Mouse (Mus musculus): Measurements from ENCODE around the gene Rpl7a. TPM values are rescaled to one million over a fixed set of nuclear protein-coding genes. Genes with fewer than 3 reads are reported as not detected.

The Rpl7a gene
- polyA plus RNA-seq, 1 experiment, result 3,080 TPM

DNA sequence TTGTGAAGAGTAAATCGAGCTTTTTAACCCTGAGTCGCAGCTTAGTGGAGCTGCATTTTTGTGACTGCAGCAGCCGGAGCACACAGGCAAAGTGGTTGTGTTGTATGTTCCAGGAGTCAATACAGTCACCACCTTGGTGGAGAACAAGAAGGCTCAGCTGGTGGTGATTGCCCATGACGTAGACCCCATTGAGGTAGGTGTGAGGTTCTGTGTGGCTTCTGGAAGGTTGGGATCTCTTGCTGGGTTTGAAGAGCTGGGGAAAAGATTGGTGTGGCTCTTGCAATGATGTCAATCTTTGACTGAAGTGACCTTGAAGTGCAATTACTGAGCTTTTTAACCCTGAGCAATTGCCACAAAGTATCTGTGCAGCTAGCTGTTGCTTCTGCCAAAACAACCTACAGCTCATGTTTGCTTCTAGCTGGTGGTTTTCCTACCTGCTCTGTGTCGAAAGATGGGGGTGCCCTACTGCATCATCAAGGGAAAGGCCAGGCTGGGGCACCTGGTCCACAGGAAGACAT, 1.7 kb downstream of the Rpl7a start:
- peak overlapping the region; percentile 78 for H3K4me3 ChIP-seq (ENCODE audit: insufficient read depth, poor library complexity, severe bottlenecking)
- H3K79me3 ChIP-seq (ENCODE audit: low read depth), result peaks cover 74% of the 10 kb centered on the region
- no peaks in the 10 kb centered on the region for H3K27me3 ChIP-seq (ENCODE audit: control insufficient read depth, insufficient read depth, insufficient read length)
- TF ChIP-seq MYOD1 (IDR thresholded peaks at IDR 0.05; ENCODE audit: control insufficient read depth, insufficient read length, low read depth) (no peak), CTCF (IDR thresholded peaks at IDR 0.05; ENCODE audit: control insufficient read depth, insufficient read depth, insufficient read length) (no peak), USF1 (IDR thresholded peaks at IDR 0.05; ENCODE audit: low read depth) (no peak), MAX (IDR thresholded peaks at IDR 0.05) (no peak), FOSL1 (IDR thresholded peaks at IDR 0.05; ENCODE audit: insufficient read depth, low read length, poor library complexity, severe bottlenecking) (no peak), MYOG (IDR thresholded peaks at IDR 0.05; ENCODE audit: control insufficient read depth, extremely low read depth, insufficient read length) (no peak), CEBPB (IDR thresholded peaks at IDR 0.05; ENCODE audit: low read depth) (no peak)
- H3K79me2 ChIP-seq (ENCODE audit: control insufficient read depth, insufficient read depth), result peaks cover 100% of the 10 kb centered on the region
- H3K36me3 ChIP-seq (ENCODE audit: control insufficient read depth, insufficient read depth), result peaks cover 65% of the 10 kb centered on the region
- H3ac ChIP-seq (ENCODE audit: control insufficient read depth, insufficient read length, low read depth), result peak overlapping the region; percentile 93

DNA sequence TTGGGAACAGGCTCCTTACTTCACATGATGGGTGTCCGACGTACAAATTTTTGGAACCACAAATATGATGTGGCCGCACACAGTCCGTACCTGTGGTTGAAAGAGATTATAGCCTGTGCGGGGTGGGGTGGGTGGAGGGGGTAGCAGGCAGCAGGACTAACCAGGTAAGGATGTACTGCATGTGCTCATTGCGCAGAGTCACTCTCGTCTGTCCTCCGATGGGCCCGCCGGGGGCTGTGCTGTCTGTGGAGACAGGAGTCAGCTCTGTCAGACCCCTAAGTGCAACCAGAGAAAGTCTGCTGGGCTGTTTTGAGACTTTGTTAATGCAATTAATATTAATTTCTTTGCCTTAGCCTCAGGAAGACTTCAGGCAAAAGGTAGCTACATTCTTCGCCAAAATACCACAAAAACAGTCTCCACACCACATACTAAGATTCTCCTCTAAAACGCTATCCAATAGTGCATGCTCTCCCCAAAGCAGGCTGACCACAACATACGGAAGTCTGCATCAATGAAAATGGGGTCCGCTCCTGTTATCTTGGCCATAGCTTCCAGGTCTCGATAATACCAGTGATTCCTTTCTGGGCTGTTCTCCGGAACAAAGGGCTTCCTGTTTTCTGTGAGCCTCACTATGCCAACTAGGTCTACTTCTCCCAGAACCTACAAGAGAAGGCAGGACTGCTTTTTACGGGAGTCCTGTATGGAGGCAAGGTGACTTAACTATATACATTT, 3.0 kb downstream of the Rpl7a start:
- peaks cover 65% of the 10 kb centered on the region for H3K36me3 ChIP-seq (ENCODE audit: control insufficient read depth, insufficient read depth)
- peaks cover 100% of the 10 kb centered on the region for H3K79me2 ChIP-seq (ENCODE audit: control insufficient read depth, insufficient read depth)
- TF ChIP-seq MYOD1 (IDR thresholded peaks at IDR 0.05; ENCODE audit: control insufficient read depth, insufficient read length, low read depth) (no peak), USF1 (IDR thresholded peaks at IDR 0.05; ENCODE audit: low read depth) (no peak), MAX (IDR thresholded peaks at IDR 0.05) (no peak), FOSL1 (IDR thresholded peaks at IDR 0.05; ENCODE audit: insufficient read depth, low read length, poor library complexity, severe bottlenecking) (no peak), CTCF (IDR thresholded peaks at IDR 0.05; ENCODE audit: control insufficient read depth, insufficient read depth, insufficient read length) (no peak), CEBPB (IDR thresholded peaks at IDR 0.05; ENCODE audit: low read depth) (no peak), MYOG (IDR thresholded peaks at IDR 0.05; ENCODE audit: control insufficient read depth, extremely low read depth, insufficient read length) (no peak)
- no peaks in the 10 kb centered on the region for H3K27me3 ChIP-seq (ENCODE audit: control insufficient read depth, insufficient read depth, insufficient read length)
- H3K4me3 ChIP-seq (ENCODE audit: insufficient read depth, poor library complexity, severe bottlenecking), result no peak overlapping the region
- peak overlapping the region; percentile 22 for H3ac ChIP-seq (ENCODE audit: control insufficient read depth, insufficient read length, low read depth)
- H3K79me3 ChIP-seq (ENCODE audit: low read depth), result peaks cover 75% of the 10 kb centered on the region

DNA sequence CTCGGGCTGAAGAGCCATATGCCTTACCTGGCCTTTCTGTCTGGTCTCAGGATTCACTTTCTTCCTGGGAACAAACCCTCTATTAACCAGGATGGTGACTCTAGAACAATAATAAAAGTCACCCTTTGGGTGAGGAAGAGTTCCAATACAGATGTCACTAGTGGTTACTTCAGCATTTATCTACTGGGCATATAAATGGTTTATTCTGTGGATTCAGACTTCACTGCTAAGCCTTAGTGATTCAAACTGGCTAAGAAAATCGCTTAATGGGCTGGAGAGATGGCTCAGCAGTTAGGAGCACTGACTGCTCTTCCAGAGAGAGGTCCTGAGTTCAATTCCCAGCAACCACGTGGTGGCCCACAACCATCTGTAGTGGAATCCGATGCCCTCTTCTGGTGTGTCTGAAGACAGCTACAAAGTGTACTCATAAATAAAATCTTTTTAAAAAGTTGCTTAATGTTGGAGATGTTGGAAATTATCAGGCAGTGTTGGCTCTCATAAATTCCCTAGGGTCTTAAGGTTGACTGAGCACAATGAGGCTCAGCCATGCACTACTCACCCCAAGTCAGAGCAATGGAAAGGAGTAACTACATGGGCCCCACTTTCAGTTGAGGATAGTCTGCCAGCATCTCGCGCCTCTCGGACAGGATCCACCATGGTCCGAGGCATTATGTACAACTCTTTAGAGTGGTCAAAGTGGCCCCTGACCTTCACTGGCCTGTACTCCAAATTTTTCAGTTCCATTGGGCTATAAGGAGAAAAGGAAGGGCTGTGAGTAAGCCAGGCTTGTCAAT, 3.8 kb downstream of the Rpl7a start:
- Histone ChIP-seq H3K36me3 (ENCODE audit: control insufficient read depth, insufficient read depth) (peaks cover 70% of the 10 kb centered on the region), H3K79me3 (ENCODE audit: low read depth) (peaks cover 73% of the 10 kb centered on the region), H3ac (ENCODE audit: control insufficient read depth, insufficient read length, low read depth) (no peak overlapping the region), H3K79me2 (ENCODE audit: control insufficient read depth, insufficient read depth) (peaks cover 100% of the 10 kb centered on the region), H3K4me3 (ENCODE audit: insufficient read depth, poor library complexity, severe bottlenecking) (no peak overlapping the region), H3K27me3 (ENCODE audit: control insufficient read depth, insufficient read depth, insufficient read length) (no peaks in the 10 kb centered on the region)
- TF ChIP-seq FOSL1 (IDR thresholded peaks at IDR 0.05; ENCODE audit: insufficient read depth, low read length, poor library complexity, severe bottlenecking), result no peak
- TF ChIP-seq MYOD1 (IDR thresholded peaks at IDR 0.05; ENCODE audit: control insufficient read depth, insufficient read length, low read depth), result no peak
- no peak for TF ChIP-seq CTCF (IDR thresholded peaks at IDR 0.05; ENCODE audit: control insufficient read depth, insufficient read depth, insufficient read length)
- TF ChIP-seq MYOG (IDR thresholded peaks at IDR 0.05; ENCODE audit: control insufficient read depth, extremely low read depth, insufficient read length), result no peak
- TF ChIP-seq MAX (IDR thresholded peaks at IDR 0.05), result peak; percentile 68
- peak; percentile 44 for TF ChIP-seq USF1 (IDR thresholded peaks at IDR 0.05; ENCODE audit: low read depth)
- TF ChIP-seq CEBPB (IDR thresholded peaks at IDR 0.05; ENCODE audit: low read depth), result no peak

DNA sequence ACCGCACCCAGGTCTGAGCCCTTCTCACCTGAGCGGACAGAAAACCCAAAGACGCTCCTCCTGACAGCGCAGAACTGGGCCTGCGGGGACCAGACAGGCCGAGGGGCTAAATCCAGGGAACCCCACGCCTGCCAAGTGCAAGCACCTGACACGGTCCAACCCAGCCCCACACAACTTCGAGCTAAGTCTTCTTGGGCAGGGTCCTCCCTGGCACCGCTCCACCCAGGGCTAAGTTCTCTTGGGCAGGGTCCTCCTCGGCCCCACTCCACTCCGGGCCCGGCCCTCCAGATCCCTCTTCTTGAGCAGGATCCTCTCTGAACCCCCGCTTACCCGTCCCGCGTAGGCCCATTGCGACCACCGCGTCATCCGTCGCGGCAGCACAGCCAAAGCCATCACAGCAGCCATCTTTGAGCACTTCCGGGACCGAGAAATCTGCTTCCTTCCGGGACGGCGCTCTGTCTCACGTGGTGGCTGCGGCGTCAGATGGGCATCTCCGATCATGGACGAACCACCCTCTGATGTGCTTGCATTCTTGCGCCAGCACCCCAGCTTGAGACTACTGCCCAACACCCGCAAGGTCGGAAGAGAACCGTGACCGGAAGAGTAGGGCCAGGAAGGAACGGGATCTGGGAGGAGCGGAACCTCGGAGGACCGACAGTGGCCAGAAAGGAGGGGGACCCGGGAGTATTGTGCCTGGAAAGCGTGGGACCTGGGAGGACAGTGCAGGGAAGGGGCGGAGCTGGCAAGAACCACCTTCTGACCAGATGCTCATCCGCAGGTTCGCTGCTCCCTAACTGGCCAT, 5.6 kb downstream of the Rpl7a start, which contains the start of the genes Surf2 and Surf1:
Surf2 (plus strand) TSS at position 441 of the 802 bp plus-strand sequence.
Surf1 (minus strand) TSS at position 604 of the 802 bp plus-strand sequence.
- Histone ChIP-seq H3K36me3 (ENCODE audit: control insufficient read depth, insufficient read depth) (peaks cover 83% of the 10 kb centered on the region), H3K4me3 (ENCODE audit: insufficient read depth, poor library complexity, severe bottlenecking) (peak within 1 kb of the TSS; percentile 75), H3ac (ENCODE audit: control insufficient read depth, insufficient read length, low read depth) (peak within 1 kb of the TSS; percentile 92), H3K79me3 (ENCODE audit: low read depth) (peaks cover 61% of the 10 kb centered on the region), H3K27me3 (ENCODE audit: control insufficient read depth, insufficient read depth, insufficient read length) (no peaks in the 10 kb centered on the region), H3K79me2 (ENCODE audit: control insufficient read depth, insufficient read depth) (peaks cover 94% of the 10 kb centered on the region)
- TF ChIP-seq MAX (IDR thresholded peaks at IDR 0.05) (peak; percentile 95), USF1 (IDR thresholded peaks at IDR 0.05; ENCODE audit: low read depth) (peak; percentile 89), MYOG (IDR thresholded peaks at IDR 0.05; ENCODE audit: control insufficient read depth, extremely low read depth, insufficient read length) (no peak)

DNA sequence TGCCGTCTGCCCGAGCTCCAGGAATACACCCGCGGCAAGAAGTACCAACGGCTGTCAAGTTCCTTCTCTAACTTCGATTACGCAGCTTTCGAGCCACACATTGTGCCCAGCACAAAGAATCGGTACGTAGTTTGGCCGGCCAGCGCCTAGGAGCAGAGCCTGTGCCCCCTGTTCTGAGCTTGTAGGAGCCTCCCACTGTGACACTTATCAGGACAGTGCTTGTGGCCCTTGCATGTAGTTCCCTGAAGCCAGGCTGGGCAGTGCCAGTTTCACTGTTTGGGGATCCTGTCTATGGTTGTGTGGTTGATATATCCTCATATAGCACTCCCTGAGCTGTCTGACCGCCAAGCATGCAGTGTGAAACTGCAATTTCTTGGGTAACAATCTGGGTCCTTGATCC, 6.2 kb downstream of the Rpl7a start:
- Histone ChIP-seq H3K4me3 (ENCODE audit: insufficient read depth, poor library complexity, severe bottlenecking) (peak overlapping the region; percentile 75), H3K27me3 (ENCODE audit: control insufficient read depth, insufficient read depth, insufficient read length) (no peaks in the 10 kb centered on the region), H3ac (ENCODE audit: control insufficient read depth, insufficient read length, low read depth) (peak overlapping the region; percentile 92), H3K36me3 (ENCODE audit: control insufficient read depth, insufficient read depth) (peaks cover 83% of the 10 kb centered on the region), H3K79me2 (ENCODE audit: control insufficient read depth, insufficient read depth) (peaks cover 88% of the 10 kb centered on the region), H3K79me3 (ENCODE audit: low read depth) (peaks cover 55% of the 10 kb centered on the region)
- TF ChIP-seq CTCF (IDR thresholded peaks at IDR 0.05; ENCODE audit: control insufficient read depth, insufficient read depth, insufficient read length) (no peak), CEBPB (IDR thresholded peaks at IDR 0.05; ENCODE audit: low read depth) (no peak), MYOD1 (IDR thresholded peaks at IDR 0.05; ENCODE audit: control insufficient read depth, insufficient read length, low read depth) (no peak), MYOG (IDR thresholded peaks at IDR 0.05; ENCODE audit: control insufficient read depth, extremely low read depth, insufficient read length) (no peak), FOSL1 (IDR thresholded peaks at IDR 0.05; ENCODE audit: insufficient read depth, low read length, poor library complexity, severe bottlenecking) (no peak), MAX (IDR thresholded peaks at IDR 0.05) (no peak), USF1 (IDR thresholded peaks at IDR 0.05; ENCODE audit: low read depth) (no peak)
